Mouse (Mus musculus) lung, postnatal 36 days (tissue): Measurements from ENCODE around the gene Defb3.
"Not testable (repeated sequence)": the region's sequence is repeated elsewhere in the genome, so short reads cannot be mapped to it uniquely, and the experiment has no call there.

Experiments used
- DNase-seq: peaks from one replicate; pipeline ENCODE4 v3.0.0; 2022; ENCODE audit warnings: mixed read lengths

Defb3 gene

GRCm38 (mm10) chr8:19293060-19293459, at the start of gene Defb3:
Defb3 (plus strand) TSS chr8:19293360.
- DNase-seq = not testable (repeated sequence)

GRCm38 (mm10) chr8:19247280-19247679, 45.9 kb upstream of the Defb3 start, which contains the start of gene Defb5:
Defb5 (plus strand) TSS chr8:19247580.
- DNase-seq = no peak

GRCm38 (mm10) chr8:19258136-19258535, 35.0 kb upstream of the Defb3 start:
- no peak for DNase-seq

GRCm38 (mm10) chr8:19259667-19260066, 33.5 kb upstream of the Defb3 start:
- DNase-seq = no peak

GRCm38 (mm10) chr8:19298361-19298760, 5.2 kb downstream of the Defb3 start:
- not testable (repeated sequence) for DNase-seq

GRCm38 (mm10) chr8:19331836-19332235, 38.7 kb downstream of the Defb3 start:
- no peak for DNase-seq
